Mouse (Mus musculus): ENCODE results near the gene Inpp5k. TPM values are rescaled to one million over a fixed set of nuclear protein-coding genes. Genes with fewer than 3 reads are reported as not detected.
A peak's percentile ranks its signal among the peaks of the same experiment; 100 is the strongest.

The Inpp5k gene
- total and polyA plus RNA-seq, 3 experiments, result 31.2 to 41.9 (median 35.6) TPM

DNA sequence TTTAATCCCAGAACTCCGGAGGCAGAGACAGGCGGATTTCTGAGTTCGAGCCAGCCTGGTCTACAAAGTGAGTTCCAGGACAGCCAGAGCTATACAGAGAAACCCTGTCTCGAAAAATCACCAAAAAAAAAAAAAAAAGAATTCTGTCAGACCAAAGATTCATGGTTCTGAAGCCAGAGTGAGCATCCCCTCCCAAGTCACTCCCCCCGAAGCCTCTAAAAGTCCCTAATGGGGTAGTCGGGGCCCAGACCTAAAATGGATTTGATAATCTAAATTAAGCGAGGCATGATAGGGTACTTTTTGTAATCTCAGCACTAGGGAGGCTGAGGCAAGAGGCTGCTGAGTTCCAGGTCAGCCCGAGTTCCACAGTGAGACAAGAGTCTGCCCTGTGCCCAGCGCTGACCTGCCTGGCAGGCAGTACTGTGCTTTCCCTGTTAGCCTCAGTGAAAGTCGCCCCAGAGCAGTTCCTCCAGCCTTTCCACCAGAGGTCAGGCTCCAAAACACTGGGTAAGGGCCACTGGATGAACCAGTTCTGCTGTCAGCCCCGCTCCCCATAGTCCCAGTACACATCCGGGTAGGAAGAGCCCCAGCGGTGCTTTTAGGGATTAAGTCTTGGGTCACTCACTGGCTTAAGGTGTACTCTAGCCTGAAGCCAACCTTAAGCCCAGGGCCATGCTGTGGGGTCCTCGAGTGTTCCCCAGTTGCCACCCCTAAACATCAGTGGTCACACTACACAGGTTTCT lies 22.3 kb downstream of the Inpp5k start:
- dilution Hi-C loops (cut with MboI; ENCODE audit: extremely low pct_ligation_motif_present, extremely low pct_unique_long_range_greater_than_20kb, low sequenced_read_pairs), result no loop called here
- Histone ChIP-seq H3K36me3 (replicated peaks in 1 of 2; ENCODE audit: control insufficient read depth in 1 of 2, insufficient read depth in 1 of 2, low read length in 1 of 2) (peaks cover 11 to 24% of the 10 kb centered on the region in 2 experiments), H3K27me3 (replicated peaks) (no peaks in the 10 kb centered on the region), H3K9me3 (replicated peaks; ENCODE audit: low read length) (no peaks in the 10 kb centered on the region), H3K4me1 (ENCODE audit: control insufficient read depth in 1 of 2, insufficient read depth in 2 of 2) (peaks cover 9 to 64% of the 10 kb centered on the region in 2 experiments), H3K27ac (ENCODE audit: insufficient read depth, low read depth) (peak overlapping the region; percentile 98), H3K79me2 (replicated peaks; ENCODE audit: control insufficient read depth, extremely low read depth, insufficient read depth, poor library complexity, severe bottlenecking) (peaks cover 32% of the 10 kb centered on the region), H3K4me3 (replicated peaks in 1 of 3; ENCODE audit: low read depth in 2 of 3, low read length in 2 of 3, poor library complexity in 1 of 3) (peak overlapping the region; percentile 62 to 97 (median 83)), H3K4me2 (ENCODE audit: insufficient read depth, low read depth, poor library complexity, severe bottlenecking) (peak overlapping the region; percentile 90), H3K9ac (ENCODE audit: insufficient read depth, low read depth) (peak overlapping the region; percentile 86)
- in situ Hi-C loops (cut with MboI; ENCODE audit: low pct_ligation_motif_present, low pct_unique_long_range_greater_than_20kb, low sequenced_read_pairs), result no loop called here
- DNase-seq (ENCODE audit: extremely low read depth), result peak; percentile 58
- TF ChIP-seq POLR2AphosphoS2 (IDR thresholded peaks at IDR 0.05; ENCODE audit: low read depth, low read length) (no peak), MAX (IDR thresholded peaks at IDR 0.05; ENCODE audit: low read length) (no peak), EP300 (IDR thresholded peaks at IDR 0.05; ENCODE audit: low read length) (0 out of 2 replicates have a peak, but pooled peaks have one; percentile 0), MAZ (IDR thresholded peaks at IDR 0.05; ENCODE audit: low read depth, low read length) (no peak), ZMIZ1 (IDR thresholded peaks at IDR 0.05; ENCODE audit: low read depth, low read length) (no peak), ETS1 (conservative IDR thresholded peaks at IDR 0.05; ENCODE audit: low read depth, low read length) (no peak), NELFE (IDR thresholded peaks at IDR 0.05; ENCODE audit: low read depth, low read length) (no peak), USF1 (IDR thresholded peaks at IDR 0.05; ENCODE audit: low read depth, low read length) (no peak), SMC3 (IDR thresholded peaks at IDR 0.05; ENCODE audit: low read depth, low read length) (no peak; the same call in 1 of the 2 replicates), KAT2A (IDR thresholded peaks at IDR 0.05; ENCODE audit: insufficient replicate concordance, low read length) (no peak), TBP (conservative IDR thresholded peaks at IDR 0.05; ENCODE audit: low read depth, low read length) (no peak), RCOR1 (conservative IDR thresholded peaks at IDR 0.05; ENCODE audit: low read depth, low read length) (no peak), UBTF (IDR thresholded peaks at IDR 0.05; ENCODE audit: low read depth, low read length) (0 out of 2 replicates have a peak, but pooled peaks have one; percentile 22), HCFC1 (IDR thresholded peaks at IDR 0.05; ENCODE audit: low read depth, low read length) (no peak), ZNF384 (IDR thresholded peaks at IDR 0.05; ENCODE audit: low read depth, low read length) (no peak), CTCF (conservative IDR thresholded peaks at IDR 0.05 in 1 of 2, IDR thresholded peaks at IDR 0.05 in 1 of 2; ENCODE audit: low read depth in 2 of 2, low read length in 2 of 2) (peak in 1 of 2 experiments; percentile 33; a peak in 2 of 4 replicates), ELF1 (IDR thresholded peaks at IDR 0.05; ENCODE audit: low read depth, low read length) (no peak)

DNA sequence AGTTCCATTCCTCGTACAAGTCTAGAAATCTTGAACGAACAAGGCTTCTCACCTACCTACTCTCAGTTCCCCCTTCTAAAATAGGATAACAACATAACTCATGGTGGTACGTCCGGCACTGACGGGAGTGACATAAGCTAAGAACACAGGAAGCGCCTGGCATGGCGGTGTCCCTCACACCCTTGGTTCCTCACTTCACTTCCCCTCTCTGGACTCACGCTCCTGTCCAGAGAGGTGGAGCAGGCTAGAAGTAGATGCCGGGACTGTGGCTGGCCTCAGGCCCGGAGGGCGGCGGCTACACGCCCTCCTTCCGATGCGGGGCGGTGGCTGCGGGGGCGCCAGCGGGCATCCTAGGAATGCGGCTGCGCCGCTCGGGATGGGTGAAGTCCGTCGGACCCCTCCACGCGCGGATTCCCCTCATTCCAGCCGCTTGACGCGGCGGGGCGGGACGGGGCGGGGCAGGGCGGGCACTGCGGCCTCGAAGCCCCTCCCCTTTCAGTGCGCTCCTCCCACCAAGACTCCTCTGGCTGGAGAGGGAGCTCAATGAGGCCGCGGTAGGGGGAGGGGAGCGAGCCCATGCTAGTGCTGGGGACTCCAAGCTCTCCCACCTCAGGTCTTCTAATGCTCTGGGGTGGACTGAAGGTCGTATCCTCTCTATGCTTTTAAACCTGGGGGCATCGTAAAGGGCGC lies 23.1 kb downstream of the Inpp5k start:
- Histone ChIP-seq H3K4me2 (ENCODE audit: insufficient read depth, low read depth, poor library complexity, severe bottlenecking) (peak overlapping the region; percentile 90), H3K4me1 (ENCODE audit: control insufficient read depth in 1 of 2, insufficient read depth in 2 of 2) (peaks cover 9 to 65% of the 10 kb centered on the region in 2 experiments), H3K27me3 (replicated peaks) (no peaks in the 10 kb centered on the region), H3K79me2 (replicated peaks; ENCODE audit: control insufficient read depth, extremely low read depth, insufficient read depth, poor library complexity, severe bottlenecking) (peaks cover 32% of the 10 kb centered on the region), H3K27ac (ENCODE audit: insufficient read depth, low read depth) (peak overlapping the region; percentile 98), H3K9me3 (replicated peaks; ENCODE audit: low read length) (no peaks in the 10 kb centered on the region), H3K4me3 (replicated peaks in 1 of 3; ENCODE audit: low read depth in 2 of 3, low read length in 2 of 3, poor library complexity in 1 of 3) (peak overlapping the region; percentile 62 to 97 (median 73)), H3K36me3 (replicated peaks in 1 of 2; ENCODE audit: control insufficient read depth in 1 of 2, insufficient read depth in 1 of 2, low read length in 1 of 2) (peaks cover 16 to 24% of the 10 kb centered on the region in 2 experiments), H3K9ac (ENCODE audit: insufficient read depth, low read depth) (peak overlapping the region; percentile 86)
- DNase-seq (ENCODE audit: extremely low read depth), result peak; percentile 96
- dilution Hi-C loops (cut with MboI; ENCODE audit: extremely low pct_ligation_motif_present, extremely low pct_unique_long_range_greater_than_20kb, low sequenced_read_pairs), result no loop called here
- in situ Hi-C loops (cut with MboI; ENCODE audit: low pct_ligation_motif_present, low pct_unique_long_range_greater_than_20kb, low sequenced_read_pairs), result no loop called here
- peak; percentile 86 for TF ChIP-seq ELF1 (IDR thresholded peaks at IDR 0.05; ENCODE audit: low read depth, low read length)
- TF ChIP-seq BHLHE40 (IDR thresholded peaks at IDR 0.05; ENCODE audit: low read depth, low read length), result peak; percentile 93
- no peak for TF ChIP-seq RAD21 (IDR thresholded peaks at IDR 0.05; ENCODE audit: low read depth, low read length)
- no peak for TF ChIP-seq CTCF (conservative IDR thresholded peaks at IDR 0.05 in 1 of 2, IDR thresholded peaks at IDR 0.05 in 1 of 2; ENCODE audit: low read depth in 2 of 2, low read length in 2 of 2)
- peak; percentile 99 for TF ChIP-seq IRF4 (IDR thresholded peaks at IDR 0.05; ENCODE audit: low read depth, low read length)
- TF ChIP-seq CHD1 (IDR thresholded peaks at IDR 0.05; ENCODE audit: low read depth, low read length), result no peak; the same call in 1 of the 2 replicates
- no peak; the same call in 1 of the 2 replicates for TF ChIP-seq JUND (conservative IDR thresholded peaks at IDR 0.05; ENCODE audit: low read depth, low read length)
- 0 out of 2 replicates have a peak, but pooled peaks have one; percentile 9 for TF ChIP-seq MAFK (IDR thresholded peaks at IDR 0.05; ENCODE audit: insufficient replicate concordance, low read length)
- TF ChIP-seq ZNF384 (IDR thresholded peaks at IDR 0.05; ENCODE audit: low read depth, low read length), result no peak
- peak; percentile 46 for TF ChIP-seq NELFE (IDR thresholded peaks at IDR 0.05; ENCODE audit: low read depth, low read length)
- TF ChIP-seq ZKSCAN1 (IDR thresholded peaks at IDR 0.05; ENCODE audit: borderline replicate concordance, low read depth, low read length), result no peak
- peak; percentile 83; the same call in 1 of the 2 replicates for TF ChIP-seq ZMIZ1 (IDR thresholded peaks at IDR 0.05; ENCODE audit: low read depth, low read length)
- peak; percentile 99 for TF ChIP-seq EP300 (IDR thresholded peaks at IDR 0.05; ENCODE audit: low read length)
- TF ChIP-seq SIN3A (IDR thresholded peaks at IDR 0.05; ENCODE audit: low read length), result peak; percentile 98
- peak; percentile 89 for TF ChIP-seq TCF12 (IDR thresholded peaks at IDR 0.05; ENCODE audit: low read depth, low read length)
- TF ChIP-seq POLR2AphosphoS2 (IDR thresholded peaks at IDR 0.05; ENCODE audit: low read depth, low read length), result no peak
- TF ChIP-seq CHD2 (IDR thresholded peaks at IDR 0.05; ENCODE audit: low read length), result peak; percentile 93
- TF ChIP-seq MEF2A (IDR thresholded peaks at IDR 0.05; ENCODE audit: borderline replicate concordance, low read depth, low read length), result peak; percentile 99

Measured in CH12.LX (cell line).